Mouse (Mus musculus) gastrocnemius, postnatal 25 days (tissue): Measurements from ENCODE around the gene Swap70. TPM values are rescaled to one million over a fixed set of nuclear protein-coding genes. Genes with fewer than 3 reads are reported as not detected.

ENCODE experiments used
- DNase-seq: peaks from one replicate; pipeline ENCODE4 v3.0.0; 2022
- total RNA-seq, 2 experiments: library from RNA; stranded (reverse); gene quantifications; 1 replicate in 1 of 2; 2 replicates in 1 of 2; pipeline ENCODE4 v1.2.3; 2021

The Swap70 gene
- total RNA-seq, 2 experiments from 2014 or later: 5.7 to 6.2 TPM

- DNase-seq: peak; percentile 28
Measured at GRCm38 (mm10) chr7:110305486-110305885, 84.0 kb downstream of the Swap70 start.

GRCm38 (mm10) chr7:110306281-110306680 lies 84.8 kb downstream of the Swap70 start:
- DNase-seq: no peak

GRCm38 (mm10) chr7:110307741-110308140 lies 86.2 kb downstream of the Swap70 start:
- peak; percentile 52 for DNase-seq

GRCm38 (mm10) chr7:110309246-110309645 lies 87.7 kb downstream of the Swap70 start:
- DNase-seq: no peak

GRCm38 (mm10) chr7:110313392-110314055 lies 92.0 kb downstream of the Swap70 start:
- no peak for DNase-seq

- DNase-seq: peak; percentile 53
Measured at GRCm38 (mm10) chr7:110314401-110314890, 92.9 kb downstream of the Swap70 start.

- no peak for DNase-seq
Measured at GRCm38 (mm10) chr7:110315352-110315751, 93.8 kb downstream of the Swap70 start.

- no peak for DNase-seq
Measured at GRCm38 (mm10) chr7:110317412-110317811, 95.9 kb downstream of the Swap70 start.

GRCm38 (mm10) chr7:110318971-110319519 lies 97.5 kb downstream of the Swap70 start:
- peak; percentile 46 for DNase-seq

GRCm38 (mm10) chr7:110321106-110321505 lies 99.6 kb downstream of the Swap70 start:
- no peak for DNase-seq

- no peak for DNase-seq
Measured at GRCm38 (mm10) chr7:110324852-110325251, 103.3 kb downstream of the Swap70 start.

- DNase-seq: no peak
Measured at GRCm38 (mm10) chr7:110325381-110326110, 104.0 kb downstream of the Swap70 start.

Other genes with a start within 250 kb of the Swap70 start
- gene Tmem41b, start 234.8 kb upstream of the Swap70 start, total RNA-seq: 10 to 100 TPM; 22.3 to 28.3 TPM
- 10 to 100 TPM; 77.7 to 82.2 TPM for gene Ipo7, start 203.4 kb upstream of the Swap70 start, total RNA-seq
- gene Zfp143, start 160.5 kb upstream of the Swap70 start, total RNA-seq: 1 to 10 TPM; 7.1 to 7.7 TPM
- 1 to 10 TPM; 1.6 to 3.1 TPM for gene Wee1, start 99.7 kb upstream of the Swap70 start, total RNA-seq